Mouse (Mus musculus): ENCODE results near the gene Insyn1. TPM values are rescaled to one million over a fixed set of nuclear protein-coding genes. Genes with fewer than 3 reads are reported as not detected.

Gene Insyn1
- total RNA-seq, 2 experiments from 2014 or later = 187 to 197 TPM

- DNase-seq (ENCODE audit: low spot score in 2 of 2) = no peak
Observed at GRCm38 (mm10) chr9:58473211-58473815, 15.1 kb upstream of the Insyn1 start.

GRCm38 (mm10) chr9:58487076-58487475 lies 1.3 kb upstream of the Insyn1 start:
- no peak for DNase-seq (ENCODE audit: low spot score in 2 of 2)

DNA sequence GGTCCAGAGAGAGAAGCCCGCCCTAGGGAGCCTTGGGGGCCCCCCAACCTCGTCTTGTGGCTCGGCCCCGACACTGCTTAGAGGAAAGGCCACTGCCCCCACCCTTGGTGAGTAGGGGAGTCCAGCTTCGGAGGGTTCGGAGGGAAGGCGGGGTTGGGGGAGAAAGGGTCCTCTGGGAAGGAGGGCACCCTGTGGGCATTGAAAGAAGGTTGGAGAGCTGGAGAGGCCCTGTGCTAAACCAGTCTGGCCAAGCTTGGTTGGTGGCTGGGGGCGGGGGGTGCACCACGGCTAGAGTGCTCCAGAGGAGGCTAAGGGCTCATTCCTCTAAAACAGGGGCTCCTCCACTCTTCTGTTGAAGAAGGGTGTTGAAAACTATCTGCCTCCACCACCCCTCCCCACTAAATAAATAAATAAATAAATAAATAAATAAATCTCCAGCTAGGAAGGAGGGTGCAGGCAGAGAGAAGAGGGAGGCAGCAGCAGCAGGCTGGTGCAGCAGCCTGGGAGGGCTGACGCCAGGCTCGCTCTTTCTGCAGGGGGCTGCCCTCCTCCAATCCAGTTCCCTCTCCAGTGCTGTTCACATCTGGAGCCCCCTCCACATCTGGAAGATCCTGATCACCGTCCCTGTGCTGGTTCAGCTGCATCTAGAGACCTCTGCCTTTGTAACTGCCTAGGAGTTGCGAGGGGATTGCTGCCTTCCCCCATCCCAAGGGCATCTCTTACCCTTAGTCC lies 896 bp downstream of the Insyn1 start:
- DNase-seq (ENCODE audit: low spot score in 2 of 2) = peak in 1 of 2 experiments; percentile 41

GRCm38 (mm10) chr9:58489865-58490165 lies 1.4 kb downstream of the Insyn1 start:
- DNase-seq (ENCODE audit: low spot score in 2 of 2) = no peak

DNA sequence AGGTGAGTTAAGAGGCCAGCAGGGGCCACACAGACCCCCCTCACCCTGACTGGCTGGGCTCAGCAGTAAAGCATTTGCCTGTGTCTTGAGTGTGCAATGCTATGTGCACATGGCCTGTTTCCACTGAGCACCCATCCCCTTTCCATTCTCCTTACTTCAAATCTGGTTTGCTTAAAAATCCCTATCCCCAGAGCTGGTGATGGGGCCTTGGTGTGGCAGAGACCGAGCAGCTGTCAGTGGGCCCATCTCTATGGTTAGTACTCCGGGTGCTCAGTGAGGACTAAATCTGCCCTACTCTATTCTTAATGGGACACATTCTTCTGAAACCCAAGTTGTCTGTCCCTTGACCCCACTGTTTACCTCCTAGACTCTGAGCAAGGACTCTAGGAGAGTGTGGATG lies 2.0 kb downstream of the Insyn1 start:
- no peak for DNase-seq (ENCODE audit: low spot score in 2 of 2)

DNA sequence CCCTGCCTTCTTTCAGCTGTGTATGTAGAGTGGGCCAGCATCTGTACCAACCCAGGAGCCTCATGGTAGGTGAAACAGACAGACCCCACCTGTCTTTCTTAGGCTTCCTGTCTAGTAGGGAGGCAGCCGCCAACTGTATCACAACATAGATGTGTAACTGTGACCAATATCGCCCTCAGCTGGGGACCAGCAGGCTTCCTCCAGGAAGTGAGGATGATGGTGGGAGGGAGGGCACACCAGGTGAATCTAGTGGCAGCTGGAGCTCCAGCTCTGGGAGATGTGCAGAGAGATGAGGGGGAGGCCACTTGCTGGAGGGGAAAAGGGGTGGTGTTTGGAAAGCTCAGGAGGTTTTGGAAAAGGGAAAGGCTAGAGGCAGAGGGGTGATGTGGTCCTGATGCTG lies 6.6 kb downstream of the Insyn1 start:
- DNase-seq (ENCODE audit: low spot score in 2 of 2) = no peak

DNA sequence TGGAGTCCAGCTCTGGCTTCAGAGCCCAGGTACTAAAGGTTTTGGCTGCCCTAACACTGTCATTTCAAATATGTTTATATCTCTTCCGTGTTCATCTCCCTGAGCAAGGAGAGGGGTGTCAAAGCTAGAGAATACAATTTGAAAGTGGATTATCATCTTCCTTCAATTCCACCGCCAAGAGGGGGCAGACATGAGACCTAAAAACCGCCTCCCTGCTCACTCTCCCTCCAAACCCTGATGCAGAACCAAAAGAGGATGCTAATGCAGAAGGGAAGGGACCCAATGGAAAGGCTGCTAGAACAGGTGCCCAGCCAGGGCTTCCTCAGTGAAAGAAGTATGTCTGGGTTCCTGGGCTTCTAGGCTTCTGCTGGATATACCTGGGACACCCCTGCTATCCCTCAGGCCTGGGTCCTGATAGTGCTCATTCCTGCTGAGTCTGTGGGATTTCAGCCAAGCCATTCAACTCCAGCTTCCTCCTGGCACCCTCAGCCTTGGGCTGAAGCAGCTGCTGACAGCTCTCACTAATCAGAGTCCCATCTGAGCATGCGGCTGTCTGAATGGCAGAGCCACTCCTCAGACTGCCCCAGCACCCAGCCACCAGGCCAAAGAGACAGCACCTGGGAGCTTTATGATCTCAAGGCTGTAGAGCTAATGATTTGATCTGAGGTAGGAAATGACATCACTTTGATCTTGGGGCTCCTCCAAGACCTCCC lies 8.2 kb downstream of the Insyn1 start:
- no peak for DNase-seq (ENCODE audit: low spot score in 2 of 2)

DNA sequence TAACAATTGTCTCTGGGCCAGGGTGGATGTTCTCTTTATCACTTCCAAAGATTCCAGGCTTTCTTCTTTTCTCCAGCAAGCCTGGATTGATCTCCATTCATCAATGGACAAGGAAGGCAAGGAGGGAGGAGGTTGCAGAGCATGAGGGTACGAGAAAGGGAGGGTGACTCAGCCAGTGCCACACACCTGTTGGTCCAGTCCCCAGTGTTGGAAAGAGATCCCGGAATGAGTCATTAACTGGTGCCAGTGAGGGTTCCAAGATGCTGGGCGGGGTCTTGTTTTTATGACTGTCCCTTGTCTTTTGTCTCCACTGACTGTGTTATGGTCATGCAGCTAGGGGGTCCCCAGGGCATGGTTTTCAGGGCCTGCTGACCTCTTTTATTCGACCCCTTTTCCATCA lies 9.5 kb downstream of the Insyn1 start:
- no peak for DNase-seq (ENCODE audit: low spot score in 2 of 2)

- no peak for DNase-seq (ENCODE audit: low spot score in 2 of 2)
Observed at GRCm38 (mm10) chr9:58500946-58501345, 12.5 kb downstream of the Insyn1 start.

- DNase-seq (ENCODE audit: low spot score in 2 of 2) = no peak
Observed at GRCm38 (mm10) chr9:58507216-58508005, 19.0 kb downstream of the Insyn1 start.

DNA sequence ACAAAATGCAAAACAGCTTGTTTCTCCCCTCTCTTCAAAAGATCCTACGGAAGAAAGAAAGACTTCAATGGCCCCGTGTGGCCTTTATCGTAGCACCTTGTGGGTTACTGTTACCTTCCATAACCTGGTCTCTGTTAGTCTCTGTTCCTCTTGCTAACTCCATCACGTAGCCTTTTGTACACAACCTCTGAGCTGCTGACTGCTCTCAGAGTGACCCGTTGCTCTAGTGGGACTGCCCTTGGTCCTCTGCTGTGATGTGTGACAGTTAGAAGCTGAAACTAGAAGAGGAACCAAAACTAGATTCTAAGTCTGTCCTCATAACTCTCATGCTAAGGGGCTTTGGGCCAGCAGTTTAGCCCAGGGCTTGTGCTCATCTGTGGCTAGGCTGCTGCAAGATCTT lies 22.0 kb downstream of the Insyn1 start:
- DNase-seq (ENCODE audit: low spot score in 2 of 2) = no peak

DNA sequence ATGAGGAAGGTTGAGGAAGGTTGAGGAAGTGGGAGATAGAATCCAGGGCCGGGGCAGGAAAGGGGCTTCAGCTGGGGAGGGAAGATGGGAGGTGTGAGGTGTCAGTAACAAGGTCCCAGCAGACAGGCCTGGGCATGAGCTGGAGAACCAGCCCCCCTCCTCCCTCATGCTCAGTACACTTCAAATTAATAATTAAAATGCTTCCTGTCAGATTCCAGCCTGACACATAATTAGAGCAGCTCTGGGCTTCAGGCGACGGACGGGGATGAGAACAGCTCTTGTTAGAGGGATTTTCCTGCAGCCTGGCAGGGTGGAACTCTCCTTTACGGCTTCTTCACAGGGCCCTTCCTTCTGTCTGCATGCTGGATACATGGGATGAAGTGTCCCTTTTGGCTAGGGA lies 25.3 kb downstream of the Insyn1 start:
- DNase-seq (ENCODE audit: low spot score in 2 of 2) = no peak

DNA sequence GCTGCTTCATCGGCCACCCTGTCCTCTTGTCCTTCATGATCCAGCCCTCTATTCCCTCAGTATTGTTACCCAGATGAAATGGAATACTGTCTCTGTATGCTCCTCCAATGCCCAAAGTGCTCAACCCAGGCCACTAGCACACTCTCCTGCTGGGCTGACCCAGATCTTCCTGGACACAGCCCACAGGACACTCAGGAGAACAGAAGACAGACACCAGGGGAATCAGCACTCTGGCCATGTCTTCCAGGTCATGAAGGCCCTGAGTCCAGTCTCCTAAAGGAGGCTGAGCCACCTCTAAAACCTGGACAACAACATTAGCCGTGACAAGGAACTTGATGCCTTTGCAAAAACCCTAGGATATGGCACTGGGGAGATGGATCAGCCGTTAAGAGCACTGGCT lies 28.1 kb downstream of the Insyn1 start:
- DNase-seq (ENCODE audit: low spot score in 2 of 2) = no peak

DNA sequence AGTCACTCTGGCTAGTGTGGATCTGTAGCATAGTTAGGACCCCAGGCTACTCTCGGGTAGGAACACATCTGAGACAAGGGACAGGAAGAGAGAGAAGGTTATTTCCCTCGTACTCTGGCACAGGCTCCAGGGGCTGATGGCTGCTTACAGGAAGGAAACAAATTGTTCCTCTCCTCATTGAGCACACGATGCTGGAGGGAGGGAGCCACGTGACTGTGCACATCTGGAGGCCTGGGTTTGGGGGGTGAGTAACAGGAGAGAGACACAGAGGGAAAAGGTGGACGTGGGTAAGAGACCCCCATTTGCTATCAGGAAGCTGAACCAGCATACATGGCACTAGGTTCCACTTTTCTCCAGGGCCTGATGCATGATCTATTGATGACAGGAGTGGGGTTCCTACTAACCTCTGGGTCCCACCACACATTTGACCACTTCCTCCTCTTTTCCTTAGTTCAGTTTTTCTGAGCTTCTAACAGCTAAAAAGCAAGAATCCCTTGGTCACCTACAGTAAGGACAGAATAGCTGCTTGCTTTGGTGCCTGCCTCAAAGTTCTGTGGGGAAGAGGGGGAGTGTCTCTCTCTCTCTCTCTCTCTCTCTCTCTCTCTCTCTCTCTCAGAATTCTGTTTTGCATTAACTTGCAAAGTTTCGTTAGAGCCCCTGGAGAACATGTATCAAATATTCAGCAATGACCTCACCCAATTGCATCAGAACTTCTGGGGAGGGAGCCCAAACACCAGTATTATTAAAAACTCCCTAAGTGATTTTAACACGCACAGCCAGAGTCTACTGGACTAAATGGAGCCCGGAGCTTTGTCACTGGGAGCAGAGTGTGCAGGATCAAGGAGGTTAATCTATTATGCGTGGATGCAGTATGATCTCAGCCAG lies 29.7 kb downstream of the Insyn1 start:
- DNase-seq (ENCODE audit: low spot score in 2 of 2) = no peak

DNA sequence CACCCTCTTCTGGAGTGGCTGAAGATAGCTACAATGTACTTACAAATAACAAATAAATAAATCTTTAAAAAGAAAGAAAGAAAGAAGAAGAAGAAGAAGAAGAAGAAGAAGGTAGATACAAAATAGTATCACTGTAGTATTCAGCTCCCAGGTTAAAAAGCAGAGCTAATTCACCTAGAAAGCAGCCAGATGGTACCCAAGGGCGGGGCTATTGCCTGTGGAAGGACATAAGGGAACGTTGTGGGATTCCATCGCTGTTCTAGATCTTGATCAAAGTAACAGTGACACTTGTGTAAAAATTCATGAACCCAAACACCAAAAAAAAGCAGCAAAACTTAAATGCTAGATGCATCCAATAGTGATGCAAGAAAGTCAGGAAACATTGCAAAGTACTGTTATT lies 31.6 kb downstream of the Insyn1 start:
- no peak for DNase-seq (ENCODE audit: low spot score in 2 of 2)

- no peak for DNase-seq (ENCODE audit: low spot score in 2 of 2)
Observed at GRCm38 (mm10) chr9:58520816-58521581, 32.6 kb downstream of the Insyn1 start.

DNA sequence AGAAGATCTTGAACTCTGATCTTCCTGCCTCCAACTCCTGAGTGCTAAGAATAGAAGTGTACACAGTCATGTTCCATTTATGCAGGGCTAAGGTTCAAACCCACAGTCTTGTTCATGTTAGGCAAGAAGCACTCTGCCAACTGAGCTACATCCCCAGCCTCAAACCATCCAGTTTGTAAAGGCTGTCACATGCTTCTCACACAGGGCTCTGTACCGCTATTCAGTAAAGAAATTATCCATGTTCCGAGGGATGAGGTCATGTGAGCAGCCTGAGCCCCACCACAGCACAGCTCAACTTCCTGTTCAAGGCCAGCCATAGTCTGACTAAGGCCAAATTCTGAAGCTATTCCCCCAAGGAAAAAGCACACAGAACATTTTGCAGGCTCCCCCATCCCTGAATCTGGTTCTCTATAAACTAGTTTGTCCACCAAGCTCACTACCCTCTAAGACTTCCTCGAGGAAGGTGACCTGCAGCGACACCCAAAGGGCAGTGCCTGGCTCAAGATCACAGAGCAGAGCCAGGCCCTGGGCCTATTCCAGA lies 33.5 kb downstream of the Insyn1 start:
- no peak for DNase-seq (ENCODE audit: low spot score in 2 of 2)

- DNase-seq (ENCODE audit: low spot score in 2 of 2) = no peak
Observed at GRCm38 (mm10) chr9:58525108-58525507, 36.7 kb downstream of the Insyn1 start.

DNA sequence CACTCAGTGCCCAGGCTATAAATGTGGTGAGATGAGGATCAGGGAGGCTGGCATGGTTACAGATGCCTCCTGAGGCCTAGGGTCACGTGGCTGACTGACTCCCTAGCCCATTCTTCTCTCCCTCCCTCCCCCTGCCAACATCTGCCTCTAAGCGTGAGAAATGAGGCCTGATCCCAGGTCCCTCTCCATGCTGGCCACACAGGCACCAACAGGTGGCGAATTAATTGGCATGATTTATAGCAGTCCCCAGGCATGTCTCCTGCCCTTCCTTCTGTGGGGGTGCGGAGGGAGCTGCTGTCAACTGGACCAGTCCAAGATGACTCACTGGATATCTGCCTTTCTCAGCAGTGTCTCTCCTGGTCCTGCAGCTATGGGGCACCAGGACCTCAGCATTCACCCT lies 39.4 kb downstream of the Insyn1 start:
- no peak for DNase-seq (ENCODE audit: low spot score in 2 of 2)

DNA sequence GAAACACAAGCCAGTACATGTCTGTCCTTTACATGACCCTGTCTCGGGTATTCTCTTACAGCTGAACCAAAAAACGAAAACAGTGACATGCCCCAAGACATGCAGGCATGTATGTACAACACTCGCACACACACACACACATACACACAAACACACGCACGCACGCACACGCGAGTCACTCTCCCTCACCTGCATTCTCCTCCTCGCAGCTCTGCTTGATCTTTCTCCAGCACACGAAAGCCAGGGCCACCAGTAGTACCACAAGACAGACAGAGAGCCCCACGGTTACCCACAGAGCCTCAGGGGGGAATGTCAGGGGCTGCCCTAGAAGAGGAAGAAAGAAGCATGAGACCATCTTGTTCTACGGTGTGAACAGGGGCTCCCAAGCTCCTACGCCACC lies 42.0 kb downstream of the Insyn1 start:
- no peak for DNase-seq (ENCODE audit: low spot score in 2 of 2)
